Mouse (Mus musculus) G1E (cell line): ENCODE data around the gene Cry2.

Source experiments
- CTCF ChIP-seq: IDR thresholded peaks from 2 replicates; pipeline ENCODE4 v1.5.1; 2012; ENCODE audit warnings: low read depth, low read length, inconsistent platforms, mixed read lengths
- POLR2AphosphoS5 ChIP-seq: IDR thresholded peaks from 2 replicates; pipeline ENCODE4 v1.6.1; 2012; ENCODE audit warnings: low read depth, low read length, inconsistent platforms; ENCODE audit not compliant: insufficient replicate concordance
- TAL1 ChIP-seq: conservative IDR thresholded peaks from 2 replicates; pipeline ENCODE4 v1.6.1; 2012; ENCODE audit warnings: low read depth, low read length, inconsistent platforms, mixed read lengths

- no peak for TF ChIP-seq CTCF
- TF ChIP-seq POLR2AphosphoS5 = no peak
- no peak for TF ChIP-seq TAL1
These were observed 8.5 kb downstream of the Cry2 start for GRCm38 (mm10) chr2:92425366-92425765.
